Mouse (Mus musculus): Measurements from ENCODE around the gene Tex37.

GRCm38 (mm10) chr6:70898166-70898565 lies 20.6 kb downstream of the Tex37 start:
- TF ChIP-seq CTCF (IDR thresholded peaks at IDR 0.05; ENCODE audit: insufficient read depth, low read depth, low read length) = no peak
- TF ChIP-seq POLR2A (IDR thresholded peaks at IDR 0.05; ENCODE audit: insufficient read depth, low read depth, low read length) = no peak
